Mouse (Mus musculus): ENCODE measurements at regions not wholly inside any gene's neighbourhood (a gene's known extent, or its start where the extent isn't known, plus 50 kb on each side); places are given as distances from the start of the nearest gene placed in this dataset.

DNA sequence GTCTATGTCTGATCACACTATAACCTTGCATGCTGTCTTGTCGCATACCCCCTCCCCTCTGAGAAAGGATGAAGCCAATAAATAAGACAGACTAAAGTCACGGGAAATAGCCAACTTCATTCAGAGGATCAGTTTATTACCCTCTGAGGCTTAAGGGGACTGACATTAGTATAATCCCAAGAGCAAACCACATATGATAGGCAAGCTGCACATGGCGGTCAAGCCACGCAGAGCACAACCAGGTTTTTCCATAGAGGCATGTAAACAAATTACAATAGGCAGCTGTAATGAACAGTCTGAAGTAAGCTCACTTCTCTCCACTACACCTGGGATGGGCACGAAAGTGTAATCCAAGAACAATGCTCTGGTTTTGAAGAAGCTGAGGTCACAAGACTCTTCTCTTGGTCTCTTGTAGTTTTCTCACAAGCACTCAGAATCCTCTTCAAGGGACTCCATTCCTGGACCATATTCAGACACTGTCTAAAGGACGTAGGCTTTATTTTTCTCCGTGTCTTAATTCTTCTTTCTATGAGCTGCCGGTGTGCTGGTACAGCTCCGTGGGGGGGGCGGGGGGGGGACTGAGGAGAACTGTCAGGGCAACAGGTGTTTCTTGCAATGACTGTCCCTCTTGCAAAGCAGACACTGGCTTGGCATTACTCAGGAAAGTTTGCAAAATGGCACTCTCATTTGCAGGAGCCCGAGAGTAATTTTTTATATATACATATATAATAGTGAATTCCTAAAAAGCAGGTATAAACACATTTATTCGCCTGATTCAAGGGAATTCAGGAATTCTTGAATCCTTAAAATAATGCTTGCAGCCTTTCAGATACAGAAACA, 118.4 kb upstream of the Itga4 start:
- DNase-seq, result no peak

DNA sequence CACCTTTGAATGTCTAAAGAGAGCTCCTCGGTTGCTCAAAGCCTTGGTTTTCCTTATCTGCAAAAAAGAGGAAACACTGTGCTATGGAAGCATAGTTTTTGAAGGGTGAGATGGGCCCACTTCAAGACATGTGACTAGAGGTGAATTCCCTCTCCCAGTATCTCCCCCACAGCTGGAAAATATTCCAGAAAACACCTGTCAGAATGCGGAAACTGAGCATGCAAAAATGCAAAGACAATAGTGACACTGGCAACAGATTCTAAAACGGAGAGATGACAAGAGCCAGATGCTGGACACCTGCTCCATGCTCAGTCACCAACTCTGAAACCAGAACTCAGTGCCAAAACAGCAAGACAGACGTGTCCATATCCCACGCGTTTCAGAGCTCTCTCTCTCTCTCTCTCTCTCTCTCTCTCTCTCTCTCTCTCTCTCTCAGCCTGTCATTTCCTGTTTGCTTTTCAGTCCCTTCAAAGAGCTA, 117.5 kb upstream of the Itga4 start:
- DNase-seq, result no peak

DNA sequence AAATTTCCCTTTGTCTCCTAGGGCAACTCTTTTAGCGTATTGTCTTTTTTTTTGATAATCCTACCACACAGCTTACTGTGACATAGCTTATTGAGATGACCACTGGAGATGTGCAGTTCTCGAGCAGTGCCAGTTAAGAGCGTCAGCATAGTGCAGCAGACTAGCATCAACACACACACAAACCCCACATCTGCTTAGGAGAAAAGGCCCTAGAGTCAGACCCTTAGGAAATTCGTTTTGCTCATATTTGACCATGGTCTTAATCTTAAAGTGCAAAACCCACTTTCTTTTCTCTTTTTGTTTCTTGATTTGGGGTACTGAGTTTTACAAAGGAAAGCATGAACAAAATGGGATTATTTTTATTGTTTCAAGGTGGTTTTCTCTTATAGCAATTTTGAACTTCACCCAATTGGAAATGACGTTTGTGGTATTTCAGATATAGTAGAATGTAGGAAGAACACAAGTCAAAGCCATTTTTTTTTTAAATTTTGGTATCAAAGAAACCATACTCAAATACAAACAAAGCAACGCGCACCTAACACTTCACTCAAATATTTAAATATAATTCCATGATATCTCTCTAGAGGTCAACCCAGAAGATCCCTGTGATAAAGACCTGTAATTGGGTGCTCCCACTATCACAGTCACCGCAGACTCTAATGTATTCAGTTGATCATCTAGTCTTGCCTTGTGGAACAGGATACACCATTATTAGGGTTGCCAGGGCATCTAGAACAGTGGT, 116.7 kb upstream of the Itga4 start:
- DNase-seq, result no peak

DNA sequence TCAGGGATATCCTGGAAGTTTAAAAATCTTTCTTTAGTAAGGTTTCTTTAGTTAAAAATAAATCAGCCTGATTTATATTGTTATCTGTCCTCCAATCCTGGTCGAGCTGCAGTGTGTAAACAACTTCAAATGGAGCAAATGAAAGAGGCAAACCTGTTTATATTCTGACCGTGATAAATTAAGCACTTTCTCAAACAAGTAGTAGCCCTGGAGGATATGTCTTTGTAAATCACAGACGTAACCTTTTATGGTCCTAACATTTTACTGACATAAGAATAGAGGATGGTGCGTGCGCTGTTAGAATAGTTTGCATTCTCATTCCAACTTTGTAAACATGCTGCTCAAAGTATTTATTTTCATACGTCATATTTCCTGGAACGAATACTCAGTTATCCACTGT, 113.3 kb upstream of the Itga4 start:
- DNase-seq, result no peak

DNA sequence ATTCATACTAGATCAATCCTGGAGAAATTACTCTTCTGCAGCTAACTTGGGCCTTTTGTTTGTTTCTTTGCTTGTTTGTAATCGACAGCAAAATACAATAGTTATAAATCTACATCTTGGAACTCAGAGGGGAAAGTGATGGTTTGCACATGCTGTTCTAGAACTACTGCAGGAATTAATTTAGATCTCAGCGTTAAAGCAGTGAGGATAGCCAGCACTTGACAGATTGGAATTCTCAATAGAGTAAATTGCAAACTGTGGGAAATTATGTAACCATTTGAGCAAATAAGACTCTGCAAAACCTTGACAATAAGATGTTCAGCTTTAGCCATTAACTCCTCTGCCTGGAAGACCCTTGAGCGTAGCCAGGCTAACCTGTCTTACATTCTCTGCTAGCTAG, 112.0 kb upstream of the Itga4 start:
- DNase-seq, result no peak

DNA sequence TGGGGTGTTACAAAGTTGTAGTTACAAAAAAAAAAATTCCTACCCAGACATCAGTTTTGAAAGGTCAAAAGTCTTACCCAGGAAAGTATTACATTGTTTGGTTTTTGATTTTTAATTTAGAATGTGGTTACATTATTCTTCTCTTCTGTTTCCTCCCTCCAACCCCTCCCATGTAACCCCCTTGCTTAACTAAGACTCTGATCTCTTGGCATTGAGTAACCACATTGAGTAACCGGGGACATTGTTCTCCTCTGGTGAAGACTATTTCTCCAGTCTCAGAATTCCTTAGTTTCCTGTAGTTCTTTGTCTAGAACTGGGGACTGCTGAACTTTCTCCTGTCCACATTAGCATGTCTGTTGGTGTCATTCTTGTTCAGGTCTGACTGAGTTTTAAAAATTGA, 109.3 kb upstream of the Itga4 start:
- no peak for DNase-seq

DNA sequence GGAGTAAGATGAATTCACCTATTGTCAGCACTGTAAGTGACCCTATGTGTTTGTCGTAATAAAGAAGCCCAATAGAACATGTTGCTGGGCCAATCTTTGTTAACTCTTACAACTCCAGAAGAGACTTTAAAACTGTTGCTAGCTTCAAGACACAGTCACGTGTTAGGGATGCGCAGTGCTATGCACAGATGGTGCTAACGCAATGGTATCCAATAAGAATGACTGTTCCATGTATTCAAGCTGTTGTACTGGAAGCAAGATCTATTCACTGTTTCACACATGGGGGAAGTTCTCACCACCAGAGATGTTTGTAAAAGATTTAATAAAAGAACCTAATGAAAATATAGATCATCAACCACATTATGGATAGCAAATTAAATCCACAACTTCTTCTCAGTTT, 108.7 kb upstream of the Itga4 start:
- DNase-seq, result no peak

DNA sequence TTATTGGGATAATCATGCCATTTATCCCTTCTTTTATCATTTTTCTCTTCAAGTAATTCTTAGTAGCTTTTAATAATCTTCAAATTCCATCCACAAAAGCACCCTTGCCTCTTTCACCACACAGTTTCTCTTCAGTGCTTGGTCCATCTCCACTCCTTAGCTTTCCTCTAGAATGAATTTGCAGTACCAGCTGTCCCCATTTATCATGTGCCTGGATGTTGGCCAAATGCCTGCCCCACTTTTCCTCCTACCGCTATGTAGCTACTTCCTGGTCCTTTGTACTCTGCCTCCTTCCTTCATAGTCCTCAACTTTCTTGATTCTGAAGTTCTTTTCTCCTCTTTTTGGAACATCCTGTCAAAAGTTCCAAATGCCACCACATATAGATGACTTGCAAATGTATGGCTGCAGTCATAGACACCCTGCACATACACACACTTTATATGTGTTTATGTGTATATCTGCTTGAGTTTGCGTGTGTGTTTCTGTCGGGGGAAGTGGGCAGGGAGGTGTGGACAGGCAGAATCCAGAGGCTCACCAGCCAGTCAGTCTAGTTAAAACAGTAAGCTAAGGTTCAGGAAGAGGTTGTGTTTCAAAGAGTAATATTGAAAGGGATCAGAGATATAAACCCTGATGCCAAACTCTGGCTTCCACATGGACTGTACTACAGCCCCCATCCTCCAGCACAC, 106.1 kb upstream of the Itga4 start:
- no peak for DNase-seq

DNA sequence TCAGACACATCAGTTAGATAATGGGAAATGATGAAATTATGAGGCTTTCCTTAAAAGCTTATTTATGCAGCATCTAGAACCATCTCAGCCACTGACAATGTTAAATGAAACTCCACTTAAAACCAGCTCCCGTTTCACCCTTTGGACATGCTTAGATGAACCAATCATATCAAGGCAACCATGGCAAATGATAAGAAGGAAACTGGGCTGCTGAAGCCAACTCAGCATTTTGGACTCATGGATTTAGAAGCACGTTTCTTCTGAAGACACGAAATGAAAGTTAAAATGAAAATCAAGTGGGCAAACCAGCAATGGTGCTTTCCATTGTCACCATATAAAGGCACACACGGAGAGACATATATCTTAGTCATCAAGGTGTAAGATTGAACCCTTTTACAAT, 103.6 kb upstream of the Itga4 start:
- DNase-seq, result no peak

DNA sequence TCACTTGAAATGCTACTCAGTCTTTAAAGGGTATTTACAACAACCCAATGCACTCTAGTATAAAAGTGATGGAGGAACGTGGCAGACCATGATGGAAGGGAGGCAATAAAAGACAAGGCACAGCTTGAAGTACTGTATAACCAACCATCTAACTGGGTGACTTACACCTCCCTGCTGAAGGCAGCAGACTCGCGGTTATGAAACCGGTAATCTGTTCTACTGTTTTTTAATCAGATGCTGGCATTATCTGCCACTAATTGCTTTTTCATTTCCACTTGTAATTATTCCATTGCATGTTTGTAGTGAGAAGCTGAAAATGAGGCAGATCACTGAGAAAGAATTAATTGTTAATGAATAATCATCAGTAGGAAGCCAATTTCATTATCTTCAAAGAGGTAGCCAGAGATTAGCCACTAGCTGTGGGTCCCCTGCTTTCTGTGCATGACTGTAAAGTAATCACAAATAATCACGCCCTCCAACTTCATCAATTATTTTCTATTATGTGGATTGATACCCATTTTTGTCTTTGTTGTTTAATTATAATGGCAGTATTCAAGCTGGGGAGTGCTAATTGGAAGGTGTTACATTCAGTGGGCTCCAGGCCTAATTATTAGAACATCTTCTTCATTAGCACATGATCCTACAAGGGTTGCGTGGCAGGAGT, 103.1 kb upstream of the Itga4 start:
- no peak for DNase-seq

DNA sequence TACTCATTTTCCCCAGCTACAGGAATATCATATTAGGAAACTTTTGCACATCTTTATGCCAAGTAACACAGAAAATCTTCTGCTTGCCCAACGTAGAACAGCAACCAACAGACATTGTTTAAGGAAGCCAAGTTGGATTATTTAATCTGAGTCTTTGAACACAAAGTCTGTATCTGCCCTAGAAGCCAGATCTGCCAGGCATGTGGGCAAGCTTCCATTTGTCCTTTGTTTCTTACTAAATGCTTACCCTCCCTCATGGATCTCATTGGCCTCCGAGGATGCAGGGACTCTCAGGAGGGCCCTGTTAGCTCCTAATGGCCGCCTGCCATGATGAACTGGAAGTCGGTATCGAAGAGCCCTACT, 102.5 kb upstream of the Itga4 start:
- DNase-seq, result no peak

DNA sequence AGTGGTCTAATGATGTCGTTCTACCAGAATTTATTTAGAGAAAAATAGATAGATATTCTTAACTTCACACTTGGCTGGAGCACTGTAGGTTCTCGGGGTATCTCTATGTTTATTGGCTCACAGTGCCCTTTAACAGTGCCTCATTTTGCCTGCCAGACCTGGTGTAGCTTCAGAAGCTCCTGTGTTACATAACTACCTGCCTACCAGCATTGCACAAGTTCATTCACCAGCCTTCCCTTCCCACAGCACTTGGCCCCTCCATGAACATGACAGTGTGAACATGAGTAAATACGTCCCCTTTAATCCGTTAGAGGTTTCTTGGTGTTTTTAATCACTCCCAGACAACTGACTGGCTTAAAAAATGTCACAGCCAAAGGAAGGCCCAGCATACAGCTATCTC, 102.2 kb upstream of the Itga4 start:
- no peak for DNase-seq

DNA sequence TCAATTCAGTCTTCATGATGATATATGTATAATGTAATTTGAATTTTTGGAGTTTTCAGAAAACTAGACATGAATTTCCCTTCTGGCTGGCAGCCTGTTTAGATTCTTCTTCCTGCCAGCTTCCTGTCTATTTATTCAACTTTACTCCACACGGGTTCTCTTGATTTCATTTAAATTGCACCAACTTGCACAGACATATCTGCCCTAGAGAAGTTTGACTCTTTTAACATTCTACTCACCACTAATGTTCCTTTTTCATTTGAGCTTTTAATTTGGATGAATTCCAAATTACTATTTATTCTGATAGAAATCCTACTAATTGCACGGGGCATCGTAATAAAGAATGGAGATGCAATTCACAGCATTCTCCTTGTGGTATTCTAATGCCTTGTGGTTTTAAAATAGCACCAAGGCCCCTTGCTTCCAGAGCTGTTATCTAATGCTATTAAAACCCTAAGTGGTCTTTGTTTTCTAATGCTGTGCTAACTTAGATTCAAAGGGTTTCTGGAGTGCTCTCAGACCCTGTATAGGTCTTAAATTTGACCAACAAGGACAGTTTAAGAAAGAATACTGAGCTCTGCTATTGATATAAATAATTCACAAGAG, 96.7 kb upstream of the Itga4 start:
- no peak for DNase-seq

DNA sequence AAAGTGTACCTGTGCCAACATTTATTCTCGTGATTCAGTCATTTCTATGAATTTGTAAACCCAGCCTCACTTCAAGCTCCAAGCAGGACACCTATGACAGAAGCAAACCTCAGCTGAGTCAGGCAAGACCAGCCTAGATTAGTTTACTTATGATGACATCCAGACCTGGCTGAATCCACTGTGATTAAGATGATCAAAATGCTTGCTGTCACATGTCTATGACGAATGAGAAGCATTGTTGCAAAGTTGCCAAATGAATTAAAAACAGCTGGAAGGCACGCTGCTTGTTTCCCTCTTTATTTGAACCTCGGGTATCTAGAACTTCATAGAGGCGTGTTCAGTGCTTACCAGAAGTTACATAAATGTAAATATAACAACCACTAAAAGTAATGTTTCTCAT, 95.9 kb upstream of the Itga4 start:
- no peak for DNase-seq

DNA sequence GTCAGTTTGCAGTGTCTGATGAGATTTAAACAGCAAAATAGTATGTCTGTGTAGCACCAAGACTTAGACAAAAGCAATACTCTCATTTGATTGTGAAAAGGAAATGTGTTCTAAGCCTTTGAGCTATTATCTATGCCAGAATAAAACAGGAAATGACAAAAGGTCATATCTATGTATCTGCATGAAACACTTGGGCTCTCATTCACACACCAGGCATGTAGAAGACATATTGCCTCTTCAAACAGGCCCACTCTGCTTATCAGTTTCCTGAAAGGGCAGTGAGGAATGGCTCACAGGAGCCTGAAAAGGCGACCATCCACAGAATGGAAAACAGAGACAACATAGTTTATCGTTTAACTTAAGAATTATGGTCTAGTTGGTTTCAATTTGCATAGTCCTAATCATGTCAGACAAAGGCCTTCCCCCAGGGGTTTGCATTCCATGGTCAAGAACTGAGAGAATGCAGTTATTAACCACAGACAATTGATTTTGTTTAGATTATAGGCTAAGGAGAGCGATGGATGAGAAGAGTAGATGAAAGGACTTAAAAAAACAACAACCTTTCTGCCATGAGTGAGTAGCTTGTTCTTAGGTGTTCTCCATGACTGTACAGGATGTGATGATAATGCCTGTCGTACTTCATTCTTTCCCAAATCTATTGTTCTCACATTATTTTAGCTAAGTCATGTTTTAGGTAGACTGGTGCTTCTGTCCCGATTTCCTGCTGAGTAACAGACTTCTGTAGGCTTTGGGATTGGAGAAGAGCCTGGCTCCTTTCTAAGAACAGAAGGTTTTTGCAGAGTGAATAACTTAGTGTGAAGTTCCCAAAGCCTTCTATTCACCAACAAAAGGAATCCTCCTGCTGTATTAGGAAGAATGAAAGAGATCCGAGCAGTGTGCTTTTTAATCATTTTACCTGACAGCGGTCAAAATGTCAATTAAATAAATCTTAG, 82.0 kb upstream of the Itga4 start:
- DNase-seq, result no peak

DNA sequence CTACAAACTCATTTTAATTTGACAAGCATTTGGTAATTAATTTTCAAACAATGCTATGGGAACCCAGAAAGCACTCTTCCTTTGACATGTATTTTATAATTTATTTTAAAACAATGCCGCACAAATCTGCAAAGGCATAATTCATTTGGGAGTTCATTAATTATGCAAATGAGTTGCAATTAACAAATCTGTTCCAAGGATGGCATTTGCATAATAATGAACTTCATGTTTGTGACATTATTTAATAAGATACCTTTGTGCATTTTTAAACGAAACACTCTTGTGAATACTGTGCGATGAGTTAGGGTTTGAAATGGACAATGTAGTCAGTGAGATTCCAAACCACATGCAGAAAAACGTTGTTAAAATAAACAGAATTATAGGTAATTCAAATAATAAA, 80.9 kb upstream of the Itga4 start:
- DNase-seq, result no peak

DNA sequence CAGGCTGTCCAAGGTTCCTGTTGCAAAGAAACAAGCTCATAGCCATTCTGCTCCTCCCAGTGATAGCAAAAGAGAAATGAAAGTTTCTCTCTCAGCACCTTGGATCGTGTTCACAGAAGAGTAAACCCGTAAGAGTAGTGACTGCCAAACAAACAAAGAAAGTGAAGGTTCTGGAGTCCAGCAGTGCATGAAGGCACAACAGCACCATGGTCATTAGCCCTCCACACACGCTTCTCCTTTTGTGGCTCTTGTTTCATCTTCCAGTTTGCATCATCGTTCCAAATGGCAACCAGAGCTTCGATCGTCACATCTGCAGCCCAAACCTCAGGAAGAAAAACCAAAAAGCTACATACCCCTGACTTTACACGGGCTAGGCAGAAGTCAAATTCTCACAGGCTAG, 74.4 kb upstream of the Itga4 start:
- peak; percentile 60 to 65 for DNase-seq

DNA sequence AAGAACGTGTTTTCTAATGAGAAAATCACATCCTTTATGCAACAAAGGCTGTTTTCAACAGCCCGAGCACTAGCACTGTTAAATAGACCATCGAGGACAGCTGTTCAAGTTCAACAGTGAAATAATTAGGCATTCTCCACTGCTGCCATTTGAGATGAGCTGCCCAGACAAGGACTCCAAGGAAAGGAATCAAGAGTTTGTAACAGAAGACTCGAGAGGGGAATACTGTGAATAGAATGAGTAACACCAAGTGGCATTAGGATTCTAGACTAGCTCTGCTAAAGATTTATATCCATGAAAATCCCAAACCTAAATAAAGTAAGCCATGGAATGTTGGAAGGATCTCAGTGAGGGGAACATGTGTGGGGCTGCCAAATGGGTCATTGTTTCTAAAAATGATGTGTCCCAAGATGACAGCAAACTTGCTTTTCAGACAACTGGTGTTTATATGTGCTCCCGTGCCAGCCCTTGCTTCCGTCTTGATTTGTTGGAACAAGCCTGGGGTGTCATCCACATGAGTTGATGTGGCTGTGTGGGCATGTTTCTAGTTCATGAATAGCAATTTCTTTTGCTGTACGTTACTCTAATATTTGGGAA, 72.1 kb upstream of the Itga4 start:
- no peak for DNase-seq

DNA sequence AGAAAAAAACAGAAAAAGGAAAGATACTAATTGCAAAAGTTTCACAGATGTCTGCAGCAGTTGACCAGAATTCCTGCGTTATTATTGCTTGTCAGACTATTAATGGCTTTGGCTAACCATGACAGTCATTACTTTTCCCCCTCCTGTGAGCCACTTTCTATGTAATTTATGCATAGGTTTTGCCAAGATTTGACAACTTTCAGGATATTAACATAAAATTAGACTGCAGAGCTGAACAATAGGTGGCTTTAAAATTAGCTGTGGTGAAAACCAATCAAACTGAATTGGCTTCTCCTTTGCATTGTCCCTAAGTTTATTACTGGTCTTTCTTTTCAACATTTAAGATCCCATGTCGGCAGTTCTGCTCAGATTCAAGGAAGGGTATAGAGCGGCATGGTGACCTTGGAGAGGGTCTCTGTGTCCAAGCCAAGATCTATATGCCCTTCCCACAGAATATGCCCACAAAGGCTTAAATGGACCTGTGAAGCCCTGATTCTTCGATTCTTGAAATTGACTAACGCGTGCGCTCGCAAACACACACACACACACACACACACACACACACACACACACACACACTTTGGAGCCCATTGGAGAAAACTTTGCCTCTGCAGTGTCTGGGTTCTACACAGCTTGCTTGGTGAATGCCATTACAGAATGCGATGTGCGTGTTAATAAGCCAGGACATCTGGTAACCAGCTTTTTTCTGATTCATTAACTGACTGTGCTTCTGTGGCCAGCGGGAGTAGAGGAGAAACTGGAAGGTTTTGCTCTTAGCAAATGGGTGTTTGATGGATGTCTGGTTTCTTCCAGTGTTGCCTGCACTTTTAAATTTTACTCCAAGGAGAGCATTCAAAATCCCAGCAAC, 69.8 kb upstream of the Itga4 start:
- DNase-seq, result no peak

DNA sequence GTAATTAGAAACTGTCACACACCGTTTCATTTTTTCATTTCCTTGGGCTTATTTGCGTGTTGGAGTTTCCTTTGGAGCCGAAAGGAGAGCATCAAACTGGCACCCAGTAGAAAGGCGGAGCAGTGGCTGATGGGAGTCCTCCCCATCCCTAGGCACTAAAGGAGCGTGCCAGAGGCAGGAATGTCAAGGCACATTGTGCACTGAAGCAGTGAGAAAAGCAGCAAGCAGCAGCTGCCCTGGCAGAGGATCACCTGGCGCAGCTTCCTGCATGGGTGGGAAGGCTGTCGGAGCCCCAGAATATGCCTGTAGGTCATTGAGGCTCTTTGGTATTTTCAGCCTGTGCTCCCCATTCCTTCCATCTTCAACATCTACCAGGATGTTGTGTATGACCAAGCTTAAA, 68.3 kb upstream of the Itga4 start:
- DNase-seq, result no peak

Measured in B cell, adult 2 months (primary cell).